Mouse (Mus musculus): Measurements from ENCODE around the gene Rora. TPM values are rescaled to one million over a fixed set of nuclear protein-coding genes. Genes with fewer than 3 reads are reported as not detected.

Gene Rora
- polyA plus RNA-seq, 1 experiment, result 0.06 TPM

DNA sequence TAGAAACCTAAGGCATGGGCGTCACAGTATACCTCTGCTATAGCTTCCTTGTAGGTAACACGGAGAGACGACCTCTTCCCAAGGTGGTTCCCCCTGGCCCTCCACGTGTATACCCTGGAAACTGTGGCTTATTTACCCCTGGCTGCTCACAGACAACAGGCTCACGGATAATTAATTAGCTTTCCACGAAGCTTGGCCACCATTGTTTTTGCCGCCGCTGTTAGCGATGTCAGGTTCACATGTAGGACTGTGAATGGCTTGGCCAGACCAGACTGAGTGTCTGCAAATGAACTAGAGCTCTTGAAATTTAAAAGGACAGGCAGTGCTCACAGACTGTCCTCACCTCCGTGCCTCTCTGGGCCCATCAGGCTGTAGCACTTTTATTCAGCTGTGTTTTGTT lies 483.8 kb downstream of the Rora start:
- Histone ChIP-seq H3K4me3 (ENCODE audit: insufficient read depth, poor library complexity, severe bottlenecking) (no peak overlapping the region), H3K27me3 (ENCODE audit: control insufficient read depth, insufficient read depth, insufficient read length) (no peaks in the 10 kb centered on the region), H3K79me2 (ENCODE audit: control insufficient read depth, insufficient read depth) (no peaks in the 10 kb centered on the region), H3ac (ENCODE audit: control insufficient read depth, insufficient read length, low read depth) (no peak overlapping the region), H3K36me3 (ENCODE audit: control insufficient read depth, insufficient read depth) (no peaks in the 10 kb centered on the region), H3K79me3 (ENCODE audit: low read depth) (no peaks in the 10 kb centered on the region)
- TF ChIP-seq FOSL1 (IDR thresholded peaks at IDR 0.05; ENCODE audit: insufficient read depth, low read length, poor library complexity, severe bottlenecking) (no peak), CTCF (IDR thresholded peaks at IDR 0.05; ENCODE audit: control insufficient read depth, insufficient read depth, insufficient read length) (no peak), MYOG (IDR thresholded peaks at IDR 0.05; ENCODE audit: control insufficient read depth, extremely low read depth, insufficient read length) (no peak)

DNA sequence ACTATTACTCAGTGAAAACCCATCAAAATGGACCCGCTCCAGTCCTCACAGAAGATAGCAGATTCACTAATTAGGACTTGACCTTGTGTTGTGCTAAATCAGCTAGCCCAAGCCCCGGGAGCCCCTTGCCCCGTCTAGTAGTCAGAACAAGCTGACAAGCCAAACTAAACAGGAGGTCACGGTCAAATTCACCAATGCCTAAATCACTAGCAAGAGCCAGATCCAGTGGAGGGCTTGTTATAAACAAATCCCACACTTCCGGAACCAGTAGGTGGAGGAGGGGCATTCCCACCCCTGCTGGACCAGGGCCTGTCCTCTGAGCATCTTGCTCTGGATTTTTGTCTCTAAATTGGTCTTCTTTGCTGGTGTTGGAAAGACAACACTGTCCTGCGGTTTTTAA lies 486.6 kb downstream of the Rora start:
- Histone ChIP-seq H3K4me3 (ENCODE audit: insufficient read depth, poor library complexity, severe bottlenecking) (no peak overlapping the region), H3K79me3 (ENCODE audit: low read depth) (no peaks in the 10 kb centered on the region), H3K79me2 (ENCODE audit: control insufficient read depth, insufficient read depth) (no peaks in the 10 kb centered on the region), H3K27me3 (ENCODE audit: control insufficient read depth, insufficient read depth, insufficient read length) (no peaks in the 10 kb centered on the region), H3K36me3 (ENCODE audit: control insufficient read depth, insufficient read depth) (no peaks in the 10 kb centered on the region), H3ac (ENCODE audit: control insufficient read depth, insufficient read length, low read depth) (no peak overlapping the region)
- no peak for TF ChIP-seq CEBPB (IDR thresholded peaks at IDR 0.05; ENCODE audit: low read depth)
- no peak for TF ChIP-seq USF1 (IDR thresholded peaks at IDR 0.05; ENCODE audit: low read depth)
- no peak for TF ChIP-seq MAX (IDR thresholded peaks at IDR 0.05)
- TF ChIP-seq FOSL1 (IDR thresholded peaks at IDR 0.05; ENCODE audit: insufficient read depth, low read length, poor library complexity, severe bottlenecking), result no peak
- TF ChIP-seq MYOG (IDR thresholded peaks at IDR 0.05; ENCODE audit: control insufficient read depth, extremely low read depth, insufficient read length), result no peak
- TF ChIP-seq CTCF (IDR thresholded peaks at IDR 0.05; ENCODE audit: control insufficient read depth, insufficient read depth, insufficient read length), result no peak
- no peak for TF ChIP-seq MYOD1 (IDR thresholded peaks at IDR 0.05; ENCODE audit: control insufficient read depth, insufficient read length, low read depth)

DNA sequence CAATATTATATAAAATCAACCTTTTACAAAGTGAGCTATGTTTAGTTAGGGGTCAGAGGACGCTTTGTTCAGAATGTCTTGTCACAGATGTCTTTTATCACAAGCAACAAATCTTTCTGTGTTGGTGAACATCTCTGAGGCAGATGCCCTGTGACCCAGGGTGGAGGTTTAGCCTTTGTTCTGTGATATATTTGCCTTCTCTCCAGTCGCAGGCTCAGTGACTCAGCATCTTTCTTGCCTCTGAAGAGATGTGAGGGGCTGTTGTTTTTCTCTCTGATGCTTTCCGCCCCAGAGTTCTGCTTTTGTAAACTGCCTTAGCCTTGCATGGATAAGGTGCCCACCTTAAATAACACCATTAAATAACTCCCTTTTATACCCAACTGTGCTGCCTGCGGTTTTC lies 488.3 kb downstream of the Rora start:
- no peaks in the 10 kb centered on the region for H3K27me3 ChIP-seq (ENCODE audit: control insufficient read depth, insufficient read depth, insufficient read length)
- H3K79me2 ChIP-seq (ENCODE audit: control insufficient read depth, insufficient read depth), result no peaks in the 10 kb centered on the region
- TF ChIP-seq FOSL1 (IDR thresholded peaks at IDR 0.05; ENCODE audit: insufficient read depth, low read length, poor library complexity, severe bottlenecking) (no peak), MYOG (IDR thresholded peaks at IDR 0.05; ENCODE audit: control insufficient read depth, extremely low read depth, insufficient read length) (no peak), CTCF (IDR thresholded peaks at IDR 0.05; ENCODE audit: control insufficient read depth, insufficient read depth, insufficient read length) (no peak), MAX (IDR thresholded peaks at IDR 0.05) (no peak), USF1 (IDR thresholded peaks at IDR 0.05; ENCODE audit: low read depth) (no peak), MYOD1 (IDR thresholded peaks at IDR 0.05; ENCODE audit: control insufficient read depth, insufficient read length, low read depth) (no peak), CEBPB (IDR thresholded peaks at IDR 0.05; ENCODE audit: low read depth) (no peak)

DNA sequence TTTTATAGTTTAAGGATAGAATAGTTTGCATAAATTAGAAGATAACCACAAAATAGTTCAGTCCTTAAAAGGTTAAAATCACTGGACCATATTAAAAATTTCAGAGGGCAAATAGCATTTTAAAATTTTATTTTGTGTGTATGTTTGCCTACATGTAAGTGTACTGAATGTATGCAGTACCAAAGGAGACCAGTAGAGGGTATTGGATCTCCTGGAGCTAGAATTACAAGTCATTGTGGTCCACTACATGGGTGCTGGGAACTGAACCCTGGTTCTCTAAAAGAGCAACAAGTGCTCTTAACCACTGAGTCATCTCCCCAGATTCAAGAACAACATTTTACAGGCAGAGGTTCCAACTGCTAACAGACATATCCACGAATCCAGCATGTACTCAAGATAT lies 493.4 kb downstream of the Rora start:
- H3K27me3 ChIP-seq (ENCODE audit: control insufficient read depth, insufficient read depth, insufficient read length), result peaks cover 3% of the 10 kb centered on the region
- H3K4me3 ChIP-seq (ENCODE audit: insufficient read depth, poor library complexity, severe bottlenecking), result no peak overlapping the region
- H3K79me2 ChIP-seq (ENCODE audit: control insufficient read depth, insufficient read depth), result no peaks in the 10 kb centered on the region
- H3K79me3 ChIP-seq (ENCODE audit: low read depth), result no peaks in the 10 kb centered on the region
- no peak overlapping the region for H3ac ChIP-seq (ENCODE audit: control insufficient read depth, insufficient read length, low read depth)
- no peaks in the 10 kb centered on the region for H3K36me3 ChIP-seq (ENCODE audit: control insufficient read depth, insufficient read depth)
- TF ChIP-seq CEBPB (IDR thresholded peaks at IDR 0.05; ENCODE audit: low read depth) (no peak), MYOG (IDR thresholded peaks at IDR 0.05; ENCODE audit: control insufficient read depth, extremely low read depth, insufficient read length) (no peak), CTCF (IDR thresholded peaks at IDR 0.05; ENCODE audit: control insufficient read depth, insufficient read depth, insufficient read length) (no peak), USF1 (IDR thresholded peaks at IDR 0.05; ENCODE audit: low read depth) (no peak), MAX (IDR thresholded peaks at IDR 0.05) (no peak), FOSL1 (IDR thresholded peaks at IDR 0.05; ENCODE audit: insufficient read depth, low read length, poor library complexity, severe bottlenecking) (no peak), MYOD1 (IDR thresholded peaks at IDR 0.05; ENCODE audit: control insufficient read depth, insufficient read length, low read depth) (no peak)

More for the DNA sequence above, 488.3 kb downstream of the Rora start:
- Histone ChIP-seq H3K79me3 (ENCODE audit: low read depth) (no peaks in the 10 kb centered on the region), H3K4me3 (ENCODE audit: insufficient read depth, poor library complexity, severe bottlenecking) (no peak overlapping the region), H3K36me3 (ENCODE audit: control insufficient read depth, insufficient read depth) (no peaks in the 10 kb centered on the region), H3ac (ENCODE audit: control insufficient read depth, insufficient read length, low read depth) (no peak overlapping the region)

DNA sequence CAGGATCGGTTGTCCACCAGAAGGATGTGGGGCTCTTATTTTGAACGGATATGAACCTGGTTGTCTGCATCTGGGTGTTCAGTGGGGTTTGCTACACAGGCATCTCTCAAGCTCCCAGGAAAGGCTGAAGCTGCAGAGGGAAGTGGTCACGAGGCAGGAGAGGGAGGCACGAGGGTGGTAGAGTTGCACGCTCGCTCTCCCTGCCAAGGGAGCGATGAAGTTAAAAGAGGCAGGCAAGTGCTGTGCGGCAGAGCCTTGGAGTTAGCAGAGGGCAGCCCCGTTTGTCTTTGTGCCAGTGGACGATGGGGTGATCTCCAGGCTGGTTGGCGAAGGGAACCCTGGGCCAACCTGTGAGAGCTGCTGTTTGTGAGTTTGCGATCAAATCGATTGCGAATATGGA lies 496.6 kb downstream of the Rora start:
- H3K4me3 ChIP-seq (ENCODE audit: insufficient read depth, poor library complexity, severe bottlenecking), result no peak overlapping the region
- H3K79me3 ChIP-seq (ENCODE audit: low read depth), result no peaks in the 10 kb centered on the region
- no peak overlapping the region for H3ac ChIP-seq (ENCODE audit: control insufficient read depth, insufficient read length, low read depth)
- H3K36me3 ChIP-seq (ENCODE audit: control insufficient read depth, insufficient read depth), result no peaks in the 10 kb centered on the region
- peaks cover 3% of the 10 kb centered on the region for H3K27me3 ChIP-seq (ENCODE audit: control insufficient read depth, insufficient read depth, insufficient read length)
- H3K79me2 ChIP-seq (ENCODE audit: control insufficient read depth, insufficient read depth), result no peaks in the 10 kb centered on the region
- TF ChIP-seq USF1 (IDR thresholded peaks at IDR 0.05; ENCODE audit: low read depth) (no peak), FOSL1 (IDR thresholded peaks at IDR 0.05; ENCODE audit: insufficient read depth, low read length, poor library complexity, severe bottlenecking) (no peak), CEBPB (IDR thresholded peaks at IDR 0.05; ENCODE audit: low read depth) (no peak), CTCF (IDR thresholded peaks at IDR 0.05; ENCODE audit: control insufficient read depth, insufficient read depth, insufficient read length) (no peak), MYOG (IDR thresholded peaks at IDR 0.05; ENCODE audit: control insufficient read depth, extremely low read depth, insufficient read length) (no peak), MYOD1 (IDR thresholded peaks at IDR 0.05; ENCODE audit: control insufficient read depth, insufficient read length, low read depth) (no peak), MAX (IDR thresholded peaks at IDR 0.05) (no peak)

DNA sequence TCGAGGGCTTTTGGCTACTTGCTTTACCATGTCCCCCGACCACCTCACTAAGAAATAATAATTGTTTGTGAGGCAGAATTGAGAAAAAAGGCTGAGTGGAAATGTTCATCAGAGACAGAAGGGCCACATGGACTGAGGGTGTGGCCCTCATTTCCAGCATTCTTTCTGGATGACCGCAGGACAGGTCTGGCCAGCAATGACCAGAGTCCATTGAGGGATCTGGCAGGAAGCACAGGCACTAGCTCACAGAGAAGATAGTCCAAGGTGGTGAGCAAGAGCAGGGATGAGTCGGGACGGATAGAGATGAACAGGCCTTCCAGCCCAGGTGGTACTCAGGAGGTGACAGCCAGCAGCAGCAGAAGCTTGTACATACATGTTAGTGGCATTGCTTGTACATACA lies 501.1 kb downstream of the Rora start:
- no peaks in the 10 kb centered on the region for H3K79me2 ChIP-seq (ENCODE audit: control insufficient read depth, insufficient read depth)
- H3K4me3 ChIP-seq (ENCODE audit: insufficient read depth, poor library complexity, severe bottlenecking), result no peak overlapping the region
- no peaks in the 10 kb centered on the region for H3K36me3 ChIP-seq (ENCODE audit: control insufficient read depth, insufficient read depth)
- no peak overlapping the region for H3ac ChIP-seq (ENCODE audit: control insufficient read depth, insufficient read length, low read depth)
- TF ChIP-seq MYOD1 (IDR thresholded peaks at IDR 0.05; ENCODE audit: control insufficient read depth, insufficient read length, low read depth) (no peak), USF1 (IDR thresholded peaks at IDR 0.05; ENCODE audit: low read depth) (no peak), FOSL1 (IDR thresholded peaks at IDR 0.05; ENCODE audit: insufficient read depth, low read length, poor library complexity, severe bottlenecking) (no peak), MYOG (IDR thresholded peaks at IDR 0.05; ENCODE audit: control insufficient read depth, extremely low read depth, insufficient read length) (no peak), MAX (IDR thresholded peaks at IDR 0.05) (no peak), CEBPB (IDR thresholded peaks at IDR 0.05; ENCODE audit: low read depth) (no peak), CTCF (IDR thresholded peaks at IDR 0.05; ENCODE audit: control insufficient read depth, insufficient read depth, insufficient read length) (no peak)
- no peaks in the 10 kb centered on the region for H3K79me3 ChIP-seq (ENCODE audit: low read depth)
- H3K27me3 ChIP-seq (ENCODE audit: control insufficient read depth, insufficient read depth, insufficient read length), result peaks cover 3% of the 10 kb centered on the region
